Mouse (Mus musculus) spleen, adult 2 months (tissue): ENCODE results near the gene Ntan1.

Experiments
- CTCF ChIP-seq: fragments of 200-500 bp; IDR thresholded peaks from 2 replicates; pipeline ENCODE4 v1.5.1; 2011; ENCODE audit warnings: mild to moderate bottlenecking, inconsistent platforms; ENCODE audit not compliant: insufficient read depth, insufficient read length, insufficient replicate concordance; ENCODE audit errors: extremely low read depth
- POLR2A ChIP-seq: fragments of 200-500 bp; IDR thresholded peaks from 2 replicates; pipeline ENCODE4 v1.6.1; 2011; ENCODE audit warnings: low read depth, low read length, inconsistent platforms

DNA sequence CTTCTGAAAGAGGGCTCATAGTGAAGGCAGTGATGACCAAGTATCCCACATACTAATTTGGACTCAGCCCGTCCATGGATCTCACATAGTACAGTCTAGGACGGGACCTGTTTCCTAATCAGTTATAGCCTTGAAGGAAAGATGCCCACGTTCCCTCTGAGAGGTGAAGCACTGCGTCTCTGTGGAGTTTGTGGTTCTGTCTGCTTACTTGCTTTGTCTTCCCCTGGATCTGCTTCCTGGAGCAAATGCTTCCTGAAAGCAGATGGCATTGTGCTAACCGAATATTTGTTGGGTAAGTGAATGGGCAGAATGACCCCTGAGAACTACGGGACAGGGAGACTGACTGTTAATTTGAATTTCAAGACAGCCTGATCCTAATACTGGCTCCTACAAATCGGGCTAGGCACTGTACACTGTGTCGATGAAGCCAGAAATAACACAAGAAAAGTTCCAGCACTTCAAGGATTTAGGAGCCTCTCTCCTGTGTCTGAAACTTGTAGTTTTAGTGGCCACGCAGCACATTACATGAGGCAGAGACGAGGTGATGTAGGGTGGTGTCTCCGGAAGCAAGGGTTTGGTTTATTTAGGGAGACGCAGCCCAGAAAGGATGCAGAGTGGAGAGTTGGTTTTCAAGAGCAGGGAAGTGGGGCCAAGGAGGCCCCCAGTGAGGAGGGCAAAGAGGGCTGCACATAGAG is 1.3 kb downstream of the Ntan1 start:
- TF ChIP-seq POLR2A (no peak), CTCF (no peak)
